9 mouse cellular contexts compared by ENCODE assay signal in the genomic region with DNA sequence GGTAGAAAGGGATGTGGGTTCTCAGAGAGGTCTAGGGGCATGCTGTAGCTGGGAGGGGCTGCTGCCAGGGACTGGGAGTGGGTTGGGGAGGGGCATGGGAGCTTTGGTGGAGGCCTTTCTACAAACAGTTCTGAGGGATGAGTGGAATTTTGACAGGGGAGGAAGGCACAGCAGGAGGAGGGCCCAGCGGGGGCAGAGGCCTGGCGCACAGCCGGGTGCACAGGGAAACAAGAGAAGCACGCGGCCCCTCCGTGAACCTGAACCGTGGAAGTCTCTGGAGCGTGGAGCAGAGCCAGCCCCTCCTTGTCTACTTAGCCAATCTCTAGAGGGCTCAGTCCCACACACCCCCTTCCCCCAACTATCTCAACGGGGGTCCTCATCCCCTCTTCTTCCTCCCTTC. TPM values are rescaled to one million over a fixed set of nuclear protein-coding genes. Genes with fewer than 3 reads are reported as not detected.
A peak's percentile ranks its signal among the peaks of the same experiment; 100 is the strongest.
DNase-seq lines count a peak whose midpoint lies in the region; ATAC-seq and TF ChIP-seq lines count a peak whose summit lies in the region.
"Had no signal": no experiment of that assay in that cellular context is flagged by ENCODE, and none has a peak within 500 bp of the region (broad histone marks: within the 10 kb centered on the region; RNA-seq: fewer than 3 reads in every experiment).

No protein-coding gene starts in this region.

- intact Hi-C loops in left cerebral cortex, postnatal 36 days (cut with DNase I): no loop called here

- peaks cover 47% of the 10 kb centered on the region for H3K4me1 ChIP-seq in heart, embryonic 11.5 days (ENCODE audit: control insufficient read depth, insufficient read depth, low read length)
- H3K4me1 ChIP-seq in kidney, embryonic 16.5 days (ENCODE audit: insufficient read depth, low read length): peaks cover 77% of the 10 kb centered on the region
- peaks cover 26% of the 10 kb centered on the region for H3K4me1 ChIP-seq in midbrain, postnatal 0 days (ENCODE audit: insufficient read depth, low read length)

- peaks cover 33% of the 10 kb centered on the region for H3K27me3 ChIP-seq in heart, embryonic 11.5 days (ENCODE audit: control insufficient read depth, insufficient read depth, low read length)
- H3K27me3 ChIP-seq in kidney, embryonic 16.5 days (ENCODE audit: insufficient read depth, low read length): peaks cover 21% of the 10 kb centered on the region
- no peaks in the 10 kb centered on the region for H3K27me3 ChIP-seq in midbrain, postnatal 0 days (ENCODE audit: insufficient read depth, low read length)

- H3K4me3 ChIP-seq in heart, embryonic 11.5 days (ENCODE audit: low read depth, low read length): no peak overlapping the region
- H3K4me3 ChIP-seq in kidney, embryonic 16.5 days (ENCODE audit: low read length): no peak overlapping the region
- H3K4me3 ChIP-seq in midbrain, postnatal 0 days (ENCODE audit: low read depth, low read length): no peak overlapping the region

- H3K36me3 ChIP-seq in heart, embryonic 11.5 days (ENCODE audit: control insufficient read depth, insufficient read depth, low read length): no peaks in the 10 kb centered on the region; the same call in 1 of the 2 replicates
- no peaks in the 10 kb centered on the region for H3K36me3 ChIP-seq in kidney, embryonic 16.5 days (ENCODE audit: insufficient read depth, low read length)
- no peaks in the 10 kb centered on the region for H3K36me3 ChIP-seq in midbrain, postnatal 0 days (ENCODE audit: insufficient read depth, low read length)

- TF ChIP-seq CTCF in midbrain, postnatal 0 days (IDR thresholded peaks at IDR 0.05): no peak

- no peak overlapping the region for H3K4me2 ChIP-seq in heart, embryonic 11.5 days
- peak overlapping the region; percentile 32; the same call in 1 of the 2 replicates for H3K4me2 ChIP-seq in kidney, embryonic 16.5 days (replicated peaks; ENCODE audit: low read depth, low read length)
- no peak overlapping the region for H3K4me2 ChIP-seq in midbrain, postnatal 0 days (ENCODE audit: low read depth, low read length, poor library complexity, severe bottlenecking)

- H3K27ac ChIP-seq in heart, embryonic 11.5 days (ENCODE audit: low read depth, low read length): peak overlapping the region; percentile 82
- peak overlapping the region; percentile 94 for H3K27ac ChIP-seq in kidney, embryonic 16.5 days (ENCODE audit: low read length)
- H3K27ac ChIP-seq in midbrain, postnatal 0 days (ENCODE audit: low read depth, low read length): peak overlapping the region; percentile 26; the same call in 1 of the 2 replicates
- H3K27ac ChIP-seq: macrophage had no signal

- 0 out of 2 replicates have a peak overlapping the region, but pooled peaks have one; percentile 34 for H3K9ac ChIP-seq in heart, embryonic 11.5 days (ENCODE audit: low read depth, low read length)
- 0 out of 2 replicates have a peak overlapping the region, but pooled peaks have one; percentile 50 for H3K9ac ChIP-seq in kidney, embryonic 16.5 days (replicated peaks; ENCODE audit: low read length)
- H3K9ac ChIP-seq in midbrain, postnatal 0 days (replicated peaks; ENCODE audit: low read length, poor library complexity, severe bottlenecking): no peak overlapping the region

- no peaks in the 10 kb centered on the region for H3K9me3 ChIP-seq in heart, embryonic 11.5 days (replicated peaks; ENCODE audit: control insufficient read depth, low read length)
- H3K9me3 ChIP-seq in kidney, embryonic 16.5 days (ENCODE audit: low read length): no peaks in the 10 kb centered on the region
- no peaks in the 10 kb centered on the region for H3K9me3 ChIP-seq in midbrain, postnatal 0 days (ENCODE audit: low read length)

- 12% methylated on average over 9 of the region's 9 CpGs for WGBS in heart, embryonic 11.5 days (ENCODE audit: insufficient replicate concordance)
- WGBS in kidney, embryonic 16.5 days: 1% methylated on average over 9 of the region's 9 CpGs
- WGBS in midbrain, postnatal 0 days: 16% methylated on average over 9 of the region's 9 CpGs

- no peak for ATAC-seq in heart, embryonic 11.5 days (replicated peaks; ENCODE audit: insufficient number of reproducible peaks, low FRiP score, low TSS enrichment)
- peak; percentile 89 for ATAC-seq in kidney, embryonic 16.5 days (ENCODE audit: low FRiP score, low TSS enrichment)
- ATAC-seq in midbrain, postnatal 0 days (ENCODE audit: low FRiP score): no peak

- DNase-seq in NIH3T3 (ENCODE audit: low read depth): peak; percentile 64
- DNase-seq in cerebellum, adult 9-11 months: peak; percentile 71
- no peak for DNase-seq in midbrain, postnatal 0 days (ENCODE audit: low spot score)
- DNase-seq in adrenal gland, postnatal 25 days: no peak
- no peak for DNase-seq in left cerebral cortex, postnatal 36 days (ENCODE audit: low spot score in 2 of 2)
- no peak for DNase-seq in layer of hippocampus, postnatal 36 days

RNA-seq across cellular contexts. Expression of a gene that starts 30.0 kb away (rescaled TPM):
- 0.79 and 0.97 TPM in 2 replicates for polyA plus RNA-seq in heart, embryonic 11.5 days (2014; fragmentation: Nextera tagmentation; extraction: Ambion mirVana)
- polyA plus RNA-seq in kidney, embryonic 16.5 days (2015; fragmentation: Nextera tagmentation; extraction: Ambion mirVana): 5.4 and 6.8 TPM in 2 replicates
- total RNA-seq in midbrain, postnatal 0 days (2014; rRNA removed): 9.9 and 11.4 TPM in 2 replicates
- 9.8 and 11.9 TPM in 2 replicates for polyA plus RNA-seq in midbrain, postnatal 0 days (2015; fragmentation: Nextera tagmentation; extraction: Ambion mirVana)
- total RNA-seq in adrenal gland, postnatal 25 days (2021): 1.6 and 2.0 TPM in 2 replicates
- 10 to 100 TPM; 36.2 to 41.7 TPM for total RNA-seq in left cerebral cortex, postnatal 36 days (2021)
- total RNA-seq in layer of hippocampus, postnatal 36 days (2021): 10 to 100 TPM; 18.4 to 18.6 TPM
- polyA plus RNA-seq: macrophage had no signal

Comparison
In these comparisons a context has a peak if more than half of its experiments do, and no peak if none do; other contexts are left out.
1. DNase-seq: peak in NIH3T3 (single experiment) and cerebellum, adult 9-11 months (single experiment); none in midbrain, postnatal 0 days (single experiment), adrenal gland, postnatal 25 days (single experiment), left cerebral cortex, postnatal 36 days (0 of 2) and layer of hippocampus, postnatal 36 days (0 of 2).
2. H3K27ac ChIP-seq: peak in every context shown above with its lines; median percentile 94 in kidney, embryonic 16.5 days; 82 in heart, embryonic 11.5 days; 26 in midbrain, postnatal 0 days.